Mouse (Mus musculus) left cerebral cortex, adult 9 months (tissue): Measurements from ENCODE around the gene Emcn.

Source experiments
- DNase-seq, 2 experiments: peaks; one replicate each; pipeline ENCODE4 v3.0.0; 2022; ENCODE audit warnings: low spot score in 2 of 2

Emcn gene

GRCm38 (mm10) chr3:137340938-137341337 lies at the start of gene Emcn:
Gene Emcn, plus strand, starts transcription at chr3:137341067.
- no peak for DNase-seq

GRCm38 (mm10) chr3:137293174-137293591 lies 47.7 kb upstream of the Emcn start:
- no peak for DNase-seq

- DNase-seq = no peak
Observed at GRCm38 (mm10) chr3:137298230-137298629, 42.6 kb upstream of the Emcn start.

- no peak for DNase-seq
Observed at GRCm38 (mm10) chr3:137300210-137300609, 40.7 kb upstream of the Emcn start.

- no peak for DNase-seq
Observed at GRCm38 (mm10) chr3:137301195-137301594, 39.7 kb upstream of the Emcn start.

- DNase-seq = no peak
Observed at GRCm38 (mm10) chr3:137302804-137303203, 38.1 kb upstream of the Emcn start.

GRCm38 (mm10) chr3:137309959-137310358 lies 30.9 kb upstream of the Emcn start:
- DNase-seq = no peak

- no peak for DNase-seq
Observed at GRCm38 (mm10) chr3:137312540-137312939, 28.3 kb upstream of the Emcn start.

GRCm38 (mm10) chr3:137313775-137314362 lies 27.0 kb upstream of the Emcn start:
- DNase-seq = no peak

- no peak for DNase-seq
Observed at GRCm38 (mm10) chr3:137318371-137318770, 22.5 kb upstream of the Emcn start.

- no peak for DNase-seq
Observed at GRCm38 (mm10) chr3:137319950-137320349, 20.9 kb upstream of the Emcn start.

- DNase-seq = no peak
Observed at GRCm38 (mm10) chr3:137322304-137322703, 18.6 kb upstream of the Emcn start.

GRCm38 (mm10) chr3:137329898-137330297 lies 11.0 kb upstream of the Emcn start:
- DNase-seq = no peak

- DNase-seq = no peak
Observed at GRCm38 (mm10) chr3:137330950-137331349, 9.9 kb upstream of the Emcn start.

GRCm38 (mm10) chr3:137332531-137332930 lies 8.3 kb upstream of the Emcn start:
- DNase-seq = no peak

- DNase-seq = no peak
Observed at GRCm38 (mm10) chr3:137335957-137336356, 4.9 kb upstream of the Emcn start.

GRCm38 (mm10) chr3:137343446-137343845 lies 2.6 kb downstream of the Emcn start:
- DNase-seq = no peak

GRCm38 (mm10) chr3:137351882-137352281 lies 11.0 kb downstream of the Emcn start:
- peak in 1 of 2 experiments; percentile 23 for DNase-seq

GRCm38 (mm10) chr3:137356697-137357096 lies 15.8 kb downstream of the Emcn start:
- no peak for DNase-seq

GRCm38 (mm10) chr3:137367123-137367825 lies 26.4 kb downstream of the Emcn start:
- DNase-seq = no peak

- DNase-seq = peak in 1 of 2 experiments; percentile 10
Observed at GRCm38 (mm10) chr3:137367826-137368325, 27.0 kb downstream of the Emcn start.

GRCm38 (mm10) chr3:137372854-137373253 lies 32.0 kb downstream of the Emcn start:
- no peak for DNase-seq

- no peak for DNase-seq
Observed at GRCm38 (mm10) chr3:137382311-137382710, 41.4 kb downstream of the Emcn start.
